Mouse (Mus musculus): ENCODE measurements around the gene Acads.
"Not testable (repeated sequence)": the region's sequence is repeated elsewhere in the genome, so short reads cannot be mapped to it uniquely, and the experiment has no call there.

DNA sequence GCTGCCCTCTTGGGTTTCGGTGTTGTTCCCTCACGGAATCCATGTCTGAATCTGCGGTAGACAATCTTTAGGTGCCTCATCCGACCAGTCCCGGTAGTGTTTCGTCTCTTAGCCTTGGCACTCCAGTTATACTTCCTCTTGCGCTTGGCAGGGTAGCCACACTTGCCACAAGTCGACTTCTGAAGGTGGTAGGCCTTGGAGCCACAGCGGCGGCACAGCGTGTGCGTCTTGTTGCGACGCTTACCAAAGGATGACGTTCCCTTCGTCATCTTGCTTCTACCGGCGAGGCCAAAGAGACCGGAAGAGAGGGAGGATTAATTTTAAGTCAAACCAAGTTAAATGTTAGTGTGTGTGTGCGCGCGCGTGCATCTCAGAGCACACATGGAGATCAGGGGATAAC, 15.9 kb downstream of the Acads start:
- not testable (repeated sequence) for TF ChIP-seq CTCF, EP300 (IDR thresholded peaks at IDR 0.05)

Data from lung, postnatal 0 days (tissue).